Mouse (Mus musculus) megakaryocyte-erythroid progenitor cell, adult 5-6 weeks (primary cell): ENCODE measurements around the gene Elmsan1. TPM values are rescaled to one million over a fixed set of nuclear protein-coding genes. Genes with fewer than 3 reads are reported as not detected.
A peak's percentile ranks its signal among the peaks of the same experiment; 100 is the strongest.

Experiments
- ATAC-seq: replicated peaks from 2 replicates; pipeline ENCODE4 v1.8.0; 2016; ENCODE audit warnings: mild to moderate bottlenecking, inconsistent platforms; ENCODE audit not compliant: severe bottlenecking, poor library complexity, low FRiP score, low TSS enrichment
- total RNA-seq, 2 experiments: library from RNA; stranded (forward) in 1 of 2; stranded (reverse) in 1 of 2; fragments of 200-1000, 215-1000 nt in 1 of 2; fragments of >200 nt in 1 of 2; fragmentation: Nextera tagmentation in 1 of 2; gene quantifications; 2 replicates each; pipeline ENCODE4 v1.2.3; 2014 to 2017

The Elmsan1 gene
- total RNA-seq, 2 experiments from 2014 or later, result 13.2 to 42.1 TPM

DNA sequence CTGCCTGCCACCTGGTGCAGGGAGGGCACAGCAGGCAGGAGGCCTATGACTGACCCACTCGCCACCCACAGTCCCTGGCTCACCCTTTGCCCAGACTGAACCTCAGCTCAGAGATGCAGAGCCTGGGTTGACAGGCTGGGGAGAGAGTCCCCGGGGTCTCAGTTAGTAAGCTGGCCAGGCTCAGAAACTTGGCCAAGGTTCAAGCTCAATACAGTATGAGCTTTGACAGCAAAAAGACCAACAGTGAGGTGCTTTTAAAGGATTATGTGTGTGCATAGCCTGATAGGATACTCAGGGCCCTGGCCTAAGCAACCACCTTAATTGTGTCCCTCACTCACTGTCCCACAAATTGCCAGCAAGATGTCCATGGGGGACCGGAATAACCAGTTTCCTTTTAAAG, 38.6 kb downstream of the Elmsan1 start:
- ATAC-seq, result no peak

DNA sequence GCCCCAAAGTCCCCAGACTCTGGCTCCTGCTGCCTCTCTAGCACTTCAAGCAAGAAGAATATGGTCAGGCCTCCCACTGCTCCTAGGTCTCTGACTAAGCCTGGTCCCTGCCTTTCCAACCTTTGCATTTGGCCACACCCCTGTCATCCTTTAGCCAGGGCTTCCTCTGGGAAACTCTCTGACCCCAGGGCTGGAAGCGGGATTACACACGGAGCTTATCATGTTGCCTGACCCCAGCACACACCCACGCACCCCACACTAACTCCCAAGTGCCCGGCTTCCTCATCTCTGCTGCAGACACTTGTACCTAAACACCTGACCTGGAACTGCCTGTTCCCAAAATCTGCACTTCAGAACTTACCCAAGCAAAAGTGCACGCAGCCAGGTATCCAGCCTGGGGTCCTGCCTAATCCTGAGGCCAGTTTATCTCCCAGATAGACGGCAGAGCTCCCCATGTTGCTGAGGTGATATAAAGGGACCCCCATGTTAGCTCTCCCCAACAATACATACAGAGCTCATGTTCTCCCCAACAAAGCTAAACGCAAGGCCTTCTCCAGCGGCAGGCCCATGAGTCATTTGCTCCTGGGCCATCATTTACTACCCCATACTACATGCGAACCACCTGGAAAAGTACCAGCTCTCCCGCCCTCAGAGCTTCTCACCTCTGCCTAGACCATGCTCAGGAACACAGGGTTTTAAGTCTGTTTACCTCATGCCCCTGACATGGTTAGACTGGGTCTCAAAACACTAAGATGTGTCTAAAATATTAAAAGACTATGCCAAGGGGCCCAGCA, 39.8 kb downstream of the Elmsan1 start:
- ATAC-seq, result no peak

DNA sequence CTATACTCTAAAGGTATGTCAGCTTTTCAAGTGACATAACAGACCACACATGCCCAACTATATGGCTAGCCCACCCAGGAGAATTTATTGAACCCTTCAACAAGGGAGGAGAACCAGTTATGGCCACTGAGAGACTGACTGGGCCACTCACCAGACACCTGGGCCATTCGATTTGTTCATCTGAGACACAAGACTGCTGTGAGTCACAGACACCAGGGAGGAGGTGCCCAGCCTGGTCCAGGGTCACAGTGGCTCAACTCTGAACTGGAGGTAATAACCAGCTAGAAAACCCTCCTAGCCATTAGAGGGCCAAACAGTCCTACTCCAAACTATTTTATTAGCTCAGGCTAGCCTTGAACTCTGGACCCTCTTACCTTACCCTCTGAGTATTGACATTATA, 40.6 kb downstream of the Elmsan1 start:
- ATAC-seq, result no peak

DNA sequence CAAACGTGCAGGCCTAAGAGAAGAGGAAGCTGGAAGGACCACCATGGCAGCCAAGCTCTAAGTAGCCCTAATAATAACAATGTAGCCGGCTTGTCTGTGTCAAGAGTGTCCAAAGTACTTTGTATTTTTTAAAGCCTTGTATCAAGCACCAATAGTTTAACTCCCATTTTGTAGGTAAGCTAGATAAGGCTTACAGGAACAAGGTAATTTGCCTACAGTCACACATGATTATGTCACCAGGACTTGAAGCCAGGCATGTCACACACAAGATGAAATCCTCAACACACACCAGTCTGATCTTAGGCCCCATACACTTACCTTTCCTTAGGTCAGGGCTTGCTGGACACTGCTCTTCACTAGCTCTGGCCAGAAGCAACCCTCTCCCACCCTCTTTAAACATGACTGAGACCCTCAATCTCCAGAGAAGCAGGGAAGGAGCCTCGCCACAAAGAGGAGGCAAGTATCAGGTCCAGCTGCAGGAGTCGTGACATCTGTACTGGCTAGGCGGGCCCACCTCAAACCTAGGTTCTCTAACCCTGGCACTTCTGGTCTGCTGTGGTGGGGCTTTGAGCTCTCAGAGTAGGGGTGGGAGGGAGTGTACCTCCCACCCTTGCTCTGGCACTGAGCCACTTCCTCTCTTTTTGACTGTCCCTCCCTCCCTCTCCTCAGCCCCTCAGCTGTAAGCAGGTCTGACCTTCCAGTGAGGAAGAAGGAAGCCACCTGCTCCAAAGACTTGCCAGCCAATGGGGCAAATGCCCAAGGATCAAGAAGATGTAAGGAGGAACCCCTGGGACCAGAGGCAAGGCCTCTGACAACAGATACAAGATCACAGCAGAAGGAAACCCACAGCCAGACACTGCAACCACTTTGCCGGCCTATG, 41.6 kb downstream of the Elmsan1 start:
- no peak for ATAC-seq

DNA sequence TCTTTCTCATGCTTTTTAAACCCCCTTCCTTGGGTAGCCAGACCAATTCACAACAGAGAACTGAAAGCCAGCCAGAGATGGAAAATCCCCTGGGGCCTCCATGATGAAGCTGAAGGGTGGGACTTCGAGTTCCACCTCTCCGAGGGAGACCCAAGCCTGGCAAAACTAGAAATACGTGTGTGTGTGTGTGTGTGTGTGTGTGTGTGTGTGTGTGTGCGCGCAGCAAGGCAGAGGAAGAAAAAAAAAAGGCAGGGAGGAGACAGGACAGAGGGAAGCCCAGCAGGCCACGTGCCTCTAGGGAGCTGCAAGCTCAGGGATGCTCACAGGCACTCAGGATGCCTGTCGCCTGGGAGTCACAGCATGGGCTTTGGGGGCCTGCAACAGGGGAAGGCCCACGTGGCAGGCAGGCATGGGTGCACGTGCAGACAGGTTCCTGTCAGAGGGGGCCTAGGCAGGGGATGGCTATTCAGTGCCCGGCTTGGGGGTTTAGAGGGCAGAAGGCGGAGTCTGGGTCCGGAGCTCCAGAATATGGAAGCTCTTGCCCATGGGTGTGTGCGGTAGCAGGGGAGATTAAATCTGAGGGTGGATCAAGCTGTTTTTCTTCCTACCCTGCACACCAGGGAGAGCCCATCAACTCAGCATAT, 42.4 kb downstream of the Elmsan1 start:
- ATAC-seq, result no peak

DNA sequence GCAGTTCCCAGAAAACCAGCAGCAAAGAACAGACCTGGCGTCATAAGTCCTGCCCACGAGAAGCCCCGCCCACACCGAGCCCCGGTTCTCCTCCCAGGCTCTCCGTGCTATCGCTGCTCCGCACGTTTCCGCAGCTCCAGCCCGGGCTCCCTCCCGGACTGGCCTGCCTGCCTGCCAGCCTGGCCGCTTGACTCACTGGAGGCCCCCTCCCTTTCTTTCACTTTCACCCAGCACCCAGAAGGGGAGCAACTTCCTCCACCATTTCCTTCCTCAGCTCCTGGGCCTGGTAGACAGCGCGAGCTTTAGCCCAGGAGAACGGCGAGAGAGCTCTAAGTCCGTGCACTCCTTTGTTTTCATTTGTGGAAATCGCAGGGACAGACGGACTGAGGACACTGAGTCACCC, 43.0 kb downstream of the Elmsan1 start:
- ATAC-seq, result peak; percentile 89

DNA sequence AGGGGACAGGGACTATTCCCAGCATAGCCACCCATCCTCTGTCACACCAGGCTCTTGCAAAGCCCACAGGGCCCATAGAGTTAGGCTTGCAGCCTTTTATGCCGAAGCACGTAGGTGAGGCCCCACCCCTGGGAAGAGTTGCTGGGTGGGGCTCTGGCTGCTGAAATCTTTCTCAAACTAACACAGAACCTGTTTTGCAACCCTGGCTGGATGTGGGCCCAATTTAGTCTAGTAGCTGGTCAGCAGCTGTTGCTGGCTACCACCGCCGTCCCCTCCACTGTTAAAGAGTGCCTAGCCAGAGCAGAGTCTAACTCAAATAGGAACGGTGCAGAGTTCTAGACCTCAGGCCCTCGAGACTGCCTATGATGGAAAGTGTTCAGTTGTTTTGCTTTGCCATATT, 43.8 kb downstream of the Elmsan1 start:
- no peak for ATAC-seq

DNA sequence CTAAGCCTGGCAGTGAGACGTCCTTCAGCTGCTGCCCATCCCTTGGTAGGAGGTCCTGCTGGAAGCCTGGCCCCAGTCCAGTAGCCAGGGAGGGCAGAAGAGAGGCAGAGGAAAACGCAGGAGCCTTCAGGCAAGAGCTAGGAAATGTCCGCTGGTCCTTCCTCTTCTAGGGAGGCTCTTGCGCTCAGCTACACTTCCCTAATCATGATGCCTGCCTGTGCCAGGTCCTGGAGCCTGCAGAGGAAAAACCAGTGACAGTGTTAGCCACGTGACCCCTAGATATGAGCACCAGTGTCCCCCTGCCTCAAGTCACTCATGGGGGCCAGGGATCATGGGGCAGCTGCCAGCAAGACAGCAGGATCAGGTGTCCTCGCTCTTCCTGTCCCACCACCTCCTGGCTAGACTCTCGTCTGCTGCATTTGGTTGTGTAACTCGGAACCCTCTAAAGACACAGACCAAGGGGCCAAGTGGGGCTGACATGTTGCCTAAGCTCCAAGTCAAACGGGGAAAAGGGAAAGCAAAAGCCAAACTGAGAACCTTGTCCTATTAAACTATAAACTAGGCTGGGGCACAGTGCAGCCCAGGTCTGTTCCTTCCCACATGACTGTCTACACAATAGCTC, 44.4 kb downstream of the Elmsan1 start:
- no peak for ATAC-seq

DNA sequence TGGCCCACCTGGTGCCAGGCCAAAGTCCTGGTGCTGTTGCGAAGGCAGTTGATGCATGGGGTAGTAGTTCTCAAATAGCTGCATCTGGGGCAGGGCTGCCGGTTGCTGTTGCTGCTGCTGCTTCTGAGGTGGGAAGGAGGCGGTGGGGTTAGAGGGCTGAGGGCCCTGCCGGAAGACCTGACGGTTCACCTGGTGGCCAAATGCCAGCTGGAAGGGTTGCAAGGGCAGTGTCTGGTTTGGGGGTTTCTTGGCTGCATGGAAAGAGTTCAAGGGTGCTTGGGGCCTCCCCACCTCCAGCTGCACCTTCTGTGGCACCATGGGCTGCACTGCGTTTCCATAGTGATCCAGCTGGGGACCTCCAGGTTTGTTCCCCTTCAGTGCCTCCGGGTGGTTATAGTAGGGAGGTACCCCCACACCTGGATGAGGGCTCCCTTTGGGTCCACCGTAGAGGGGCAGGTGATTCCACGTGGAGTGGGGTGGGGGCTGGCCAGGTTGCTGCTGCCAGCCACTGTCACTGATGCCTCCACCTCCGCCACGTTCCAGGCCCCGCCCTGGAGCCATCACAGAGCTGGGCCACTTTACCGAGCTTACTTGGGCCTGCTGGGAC, 45.3 kb downstream of the Elmsan1 start:
- no peak for ATAC-seq

DNA sequence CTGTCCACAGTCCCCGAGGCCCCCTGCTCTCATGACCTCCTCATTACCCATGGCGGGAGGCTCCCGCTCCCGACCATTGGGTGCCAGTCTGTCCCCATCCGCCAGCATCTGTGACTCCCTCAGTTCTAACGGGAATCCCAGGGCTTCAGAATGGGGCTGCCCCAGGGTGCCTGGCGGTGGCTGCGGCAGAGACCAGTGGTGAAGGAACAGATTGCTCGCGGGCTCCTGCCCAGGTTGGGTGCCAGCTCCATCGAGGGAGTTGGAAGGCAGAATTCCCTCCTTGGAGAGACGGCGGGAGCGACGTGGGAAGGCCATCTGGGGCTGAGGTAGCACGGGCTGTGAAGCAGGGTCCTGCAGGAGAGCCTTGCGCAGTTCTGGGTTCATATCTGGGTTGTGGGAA, 45.8 kb downstream of the Elmsan1 start:
- no peak for ATAC-seq

DNA sequence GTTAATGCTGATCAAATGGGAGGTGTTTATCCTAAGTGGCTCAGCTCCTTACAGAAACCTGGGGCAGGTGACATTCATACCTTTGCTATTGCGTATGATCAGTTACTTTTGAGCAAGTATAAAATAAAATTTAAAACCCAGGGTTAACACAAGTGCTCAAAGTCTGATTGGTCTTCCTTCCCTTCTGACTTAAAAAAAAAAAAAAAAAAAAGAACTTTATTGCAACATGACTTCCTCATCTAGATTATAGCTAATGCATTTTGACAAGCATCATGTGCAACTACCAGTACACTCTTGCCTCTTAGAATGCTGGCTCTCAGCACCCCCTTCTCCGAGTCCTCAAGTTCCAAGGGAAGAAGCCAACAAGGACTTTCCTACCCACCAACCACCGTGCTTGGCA, 46.5 kb downstream of the Elmsan1 start:
- ATAC-seq, result no peak

DNA sequence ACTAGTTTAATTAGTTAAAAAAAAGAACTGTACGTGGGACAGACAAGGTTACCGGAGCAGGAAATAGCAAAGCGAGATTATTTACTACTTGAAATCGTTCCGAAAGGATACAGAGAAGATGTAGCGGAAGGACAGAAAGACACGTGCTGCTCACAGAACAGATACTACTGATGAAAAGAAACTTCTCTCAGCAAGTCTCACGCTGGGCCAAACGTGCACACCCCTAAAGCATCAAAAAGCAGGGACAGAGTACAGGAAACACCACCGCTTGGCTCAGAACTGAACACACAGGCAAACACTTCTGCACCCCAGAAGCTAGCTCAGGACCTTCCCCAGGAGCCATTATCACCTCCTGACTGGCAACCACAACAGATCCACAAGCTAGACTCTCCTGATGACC, 48.1 kb downstream of the Elmsan1 start:
- no peak for ATAC-seq

DNA sequence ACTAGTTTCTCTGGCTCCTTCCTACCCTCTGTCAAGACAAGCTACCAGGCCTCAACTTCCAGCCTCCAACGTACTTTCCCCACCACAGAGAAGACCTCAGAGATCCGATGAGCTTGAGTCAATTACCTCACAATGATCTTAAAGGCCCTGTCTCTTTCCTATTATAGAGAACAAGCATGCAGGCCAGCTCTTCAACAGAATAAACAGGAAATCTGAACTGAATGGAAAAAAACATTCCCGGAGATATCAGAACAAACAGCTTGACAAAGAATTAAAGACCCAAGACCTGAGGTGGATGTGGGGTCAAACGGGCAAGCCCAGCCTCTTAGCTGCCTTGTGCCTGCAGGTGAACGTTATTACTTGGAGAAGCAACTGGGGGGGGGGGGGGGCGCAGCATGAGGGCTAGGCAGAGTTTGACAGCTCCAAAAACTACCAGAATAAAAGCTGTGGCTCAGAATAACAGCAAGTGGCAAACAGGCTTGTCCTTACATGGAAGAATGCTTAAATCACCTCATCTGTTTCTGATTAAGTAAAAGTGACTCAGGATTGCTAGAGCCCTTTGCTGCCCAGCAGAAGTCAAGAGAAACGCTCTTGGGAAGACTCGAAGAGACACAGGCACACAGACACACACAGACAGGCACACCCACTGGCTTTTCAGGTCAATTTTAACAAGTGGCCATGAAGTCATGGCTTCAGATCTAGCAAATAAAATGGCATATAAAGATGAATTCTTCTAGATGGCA, 52.9 kb downstream of the Elmsan1 start:
- ATAC-seq, result no peak

DNA sequence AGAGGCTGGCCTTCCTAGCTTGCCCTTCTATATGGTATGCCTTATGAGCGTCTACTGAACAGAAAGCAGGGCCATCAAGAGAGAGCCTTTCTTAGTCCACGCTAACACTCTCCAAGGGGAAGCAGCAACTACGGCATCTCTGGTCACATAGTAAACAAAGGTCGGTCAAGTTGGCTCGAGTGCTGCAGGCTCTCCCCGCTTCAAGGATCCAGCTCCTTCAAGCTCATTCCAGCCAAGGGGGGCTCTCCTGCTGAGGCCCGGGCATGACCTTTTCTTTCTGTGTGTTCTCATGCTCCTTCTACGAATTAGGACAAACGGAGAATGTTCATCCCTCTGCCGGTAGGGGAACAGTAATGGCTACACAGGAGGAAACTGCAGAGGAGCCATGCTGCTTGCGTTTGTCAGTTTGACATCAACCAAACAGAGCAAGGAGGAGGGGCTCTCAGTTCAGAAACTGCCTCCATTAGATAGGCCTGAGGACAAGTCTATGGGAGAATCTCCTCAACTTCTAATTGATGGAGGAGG, 55.0 kb downstream of the Elmsan1 start:
- ATAC-seq, result no peak

DNA sequence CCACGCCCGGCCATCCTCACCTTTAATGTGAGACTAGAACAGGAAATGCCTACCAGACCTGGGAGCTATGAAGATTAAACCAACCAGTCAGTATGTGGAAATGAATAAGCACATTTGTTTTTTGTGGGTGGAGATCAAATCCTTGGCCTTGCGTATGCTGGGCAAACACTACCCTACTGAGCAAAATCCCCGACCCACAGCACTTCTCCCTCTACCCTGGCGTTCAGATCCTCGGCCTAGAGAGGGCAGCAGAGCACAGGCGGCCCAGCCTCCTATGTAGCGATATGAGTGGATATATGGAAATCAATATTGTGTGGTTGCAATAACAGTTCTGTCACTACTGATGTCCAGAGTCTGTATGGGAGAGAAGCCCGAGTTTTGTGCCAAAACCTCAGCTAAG, 55.5 kb downstream of the Elmsan1 start:
- ATAC-seq, result peak; percentile 66

DNA sequence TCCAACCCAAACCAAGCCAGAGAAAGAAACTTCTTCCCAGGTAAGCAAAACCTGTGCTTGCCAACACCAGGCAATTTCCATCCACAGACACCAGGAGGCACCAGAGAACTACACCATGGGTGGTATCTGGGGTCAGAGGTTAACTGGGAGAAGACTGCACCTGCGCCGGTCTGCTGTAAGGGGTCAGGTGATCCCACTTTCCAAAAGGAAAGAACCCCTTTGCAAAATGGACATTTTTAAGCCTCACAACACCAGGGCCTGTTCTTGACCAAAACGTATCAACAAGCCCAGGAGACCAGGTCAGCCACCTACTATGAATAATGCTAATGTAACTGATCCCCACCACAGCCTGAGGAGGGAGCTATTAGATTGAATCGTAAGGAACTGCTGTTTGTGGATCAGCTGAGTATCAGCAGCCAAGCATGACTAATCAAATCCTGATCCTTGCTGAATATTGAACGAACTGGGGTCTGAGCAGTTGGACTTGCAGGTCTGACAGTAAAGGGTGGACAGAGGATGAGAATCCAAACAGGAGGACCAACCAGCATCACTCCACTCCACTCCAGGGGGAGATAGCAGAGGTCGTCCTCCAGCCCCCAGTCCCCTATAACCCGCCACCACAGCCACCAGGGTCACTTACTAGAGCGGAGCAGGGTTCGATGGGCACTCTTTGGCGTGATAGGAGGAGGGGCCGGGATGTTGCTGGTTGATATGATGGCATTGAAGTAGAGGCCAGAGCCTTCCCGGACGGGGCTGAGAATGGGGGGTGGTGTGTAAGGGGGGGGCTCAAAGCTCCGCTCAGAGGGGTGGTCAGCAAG, 56.9 kb downstream of the Elmsan1 start:
- ATAC-seq, result peak; percentile 41; the same call in 1 of the 2 replicates

DNA sequence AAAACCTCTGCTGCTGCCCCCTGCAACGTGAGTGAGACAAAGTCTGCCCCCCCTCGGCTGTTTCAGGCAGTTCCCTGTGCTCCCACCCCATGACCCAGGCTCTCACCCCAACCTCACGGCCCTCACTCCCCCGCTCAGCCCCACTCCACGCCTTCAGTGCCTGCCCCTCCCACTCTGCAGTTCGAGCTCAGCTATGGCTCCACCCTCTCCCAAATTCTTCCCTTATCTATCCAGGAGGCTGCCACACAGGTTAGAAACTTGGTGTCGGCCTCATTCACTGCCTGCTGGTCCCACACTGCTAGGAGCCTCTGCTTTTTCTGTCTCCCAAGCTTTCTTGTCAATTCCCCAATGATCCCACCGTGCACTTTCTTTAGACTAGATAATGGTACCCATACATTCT, 57.6 kb downstream of the Elmsan1 start:
- ATAC-seq, result peak; percentile 27; the same call in 1 of the 2 replicates

DNA sequence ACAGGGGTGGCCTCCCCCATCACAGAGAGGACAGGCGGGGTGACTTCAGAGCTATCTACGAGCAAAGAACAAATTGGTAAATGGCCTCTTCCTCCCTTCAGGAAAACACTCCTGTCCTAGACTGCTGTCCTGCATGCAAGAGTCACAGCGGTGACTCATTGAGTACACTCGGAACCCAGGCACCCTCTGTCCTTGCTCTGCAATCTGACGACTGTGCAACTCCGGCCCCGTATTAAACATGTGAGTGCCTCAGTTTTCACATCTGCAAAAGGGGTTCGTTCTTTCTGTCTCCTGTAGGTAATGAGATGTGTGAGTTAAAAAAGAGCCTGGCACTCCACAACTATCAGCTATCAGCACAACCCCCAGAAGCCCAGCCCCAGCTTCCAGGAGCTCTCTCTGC, 58.2 kb downstream of the Elmsan1 start:
- no peak for ATAC-seq
